Mouse (Mus musculus) kidney, adult 2 months (tissue): ENCODE data around the gene Mthfd1. TPM values are rescaled to one million over a fixed set of nuclear protein-coding genes. Genes with fewer than 3 reads are reported as not detected.

Experiments used
- DNase-seq: peaks from one replicate; pipeline ENCODE4 v3.0.0; 2021
- H3K27ac ChIP-seq: fragments of 200-500 bp; 2 replicates; pipeline ENCODE4 v1.5.1; 2012; ENCODE audit warnings: low read depth, low read length, control low read depth, inconsistent platforms; ENCODE audit not compliant: insufficient read depth
- H3K27me3 ChIP-seq: fragments of 200-500 bp; replicated peaks from 2 replicates; pipeline ENCODE4 v1.6.1; 2012; ENCODE audit warnings: mild to moderate bottlenecking, moderate library complexity, low read length, inconsistent platforms; ENCODE audit not compliant: control insufficient read depth, insufficient read depth
- H3K36me3 ChIP-seq: fragments of 200-500 bp; 2 replicates; pipeline ENCODE4 v1.6.1; 2012; ENCODE audit warnings: mild to moderate bottlenecking, moderate library complexity, low read length, inconsistent platforms; ENCODE audit not compliant: control insufficient read depth, insufficient read depth
- H3K4me1 ChIP-seq: fragments of 200-500 bp; 2 replicates; pipeline ENCODE4 v1.6.1; 2011; ENCODE audit warnings: low read length; ENCODE audit not compliant: control insufficient read depth, insufficient read depth
- H3K4me3 ChIP-seq: fragments of 200-500 bp; 2 replicates; pipeline ENCODE4 v1.5.1; 2011; ENCODE audit warnings: mild to moderate bottlenecking, low read depth, low read length, control low read depth; ENCODE audit not compliant: insufficient read depth
- CTCF ChIP-seq: fragments of 200-500 bp; conservative IDR thresholded peaks from 2 replicates; pipeline ENCODE4 v1.5.1; 2011; ENCODE audit warnings: low read depth, mild to moderate bottlenecking, control low read depth, low read length, moderate library complexity, mixed read lengths; ENCODE audit not compliant: insufficient read depth, insufficient read length
- POLR2A ChIP-seq: fragments of 200-500 bp; IDR thresholded peaks from one replicate; pipeline ENCODE4 v1.6.1; 2011; ENCODE audit warnings: low read depth, low read length, control low read depth
- WGBS: fragments of 180-500 bp; shearing (Covaris S2); methylation state at CpG from one replicate; pipeline ENCODE4 v1.1.7; 2018; 5-methylcytosine and 5-hydroxymethylcytosine counted together
- polyA plus RNA-seq: library from polyadenylated mRNA; depleted of rRNA; stranded (reverse); fragments of >200 nt; gene quantifications from 2 replicates; pipeline ENCODE4 v1.2.3, GENCODE M21; 2012; rRNA removed

Gene Mthfd1
- polyA plus RNA-seq, 1 experiment = 132 TPM

GRCm38 (mm10) chr12:76368201-76368789, 113.2 kb downstream of the Mthfd1 start:
- no peak for DNase-seq
- no peaks in the 10 kb centered on the region for H3K27me3 ChIP-seq
- peaks cover 21% of the 10 kb centered on the region; the same call in 1 of the 2 replicates for H3K4me1 ChIP-seq
- 27% methylated on average over 9 of the region's 9 CpGs for WGBS
- TF ChIP-seq POLR2A (no peak), CTCF (no peak)
- H3K36me3 ChIP-seq = no peaks in the 10 kb centered on the region
- H3K27ac ChIP-seq = no peak overlapping the region
- peak overlapping the region; percentile 78 for H3K4me3 ChIP-seq

DNA sequence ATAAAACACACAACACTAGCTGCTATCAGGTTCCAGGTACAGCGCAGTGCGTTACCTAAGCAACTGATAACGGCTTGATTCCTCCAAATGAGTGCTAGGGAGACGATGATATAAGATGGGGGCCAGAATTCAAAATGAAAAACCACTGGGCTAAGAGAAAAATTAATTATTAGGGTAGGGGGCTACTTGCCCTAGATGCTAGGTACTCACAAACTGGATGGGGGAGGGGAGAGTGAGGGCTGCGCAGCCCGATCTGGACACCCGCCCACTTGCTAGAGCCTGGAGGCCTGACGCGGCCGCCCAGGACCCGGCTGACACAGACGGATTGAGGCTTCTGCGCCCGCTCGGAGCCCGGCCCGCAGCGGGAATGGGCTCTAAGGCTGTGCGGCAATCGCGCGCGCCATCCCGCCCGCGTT, 113.7 kb downstream of the Mthfd1 start:
- H3K36me3 ChIP-seq = no peaks in the 10 kb centered on the region
- TF ChIP-seq POLR2A (no peak), CTCF (no peak)
- peak overlapping the region; percentile 82 for H3K27ac ChIP-seq
- no peak for DNase-seq
- WGBS = 3% methylated on average over 26 of the region's 26 CpGs
- H3K4me1 ChIP-seq = peaks cover 21% of the 10 kb centered on the region; the same call in 1 of the 2 replicates
- H3K4me3 ChIP-seq = peak overlapping the region; percentile 78
- H3K27me3 ChIP-seq = no peaks in the 10 kb centered on the region

Other genes starting within 250 kb of the Mthfd1 start
- 0.17 and 0.31 TPM in 2 replicates for gene Esr2, start 78.0 kb upstream of the Mthfd1 start, polyA plus RNA-seq
- 0.11 TPM in 1 of 2 replicates, not detected in the other for gene Tex21, start 8.6 kb upstream of the Mthfd1 start, polyA plus RNA-seq
- gene Akap5, start 69.6 kb downstream of the Mthfd1 start, polyA plus RNA-seq = 0.19 and 0.27 TPM in 2 replicates
- gene Zbtb25, start 114.3 kb downstream of the Mthfd1 start, polyA plus RNA-seq = 4.9 and 5.9 TPM in 2 replicates
- gene Zbtb1, start 115.0 kb downstream of the Mthfd1 start, polyA plus RNA-seq = 1.5 and 1.6 TPM in 2 replicates
- 11.8 and 14.0 TPM in 2 replicates for gene Hspa2, start 148.9 kb downstream of the Mthfd1 start, polyA plus RNA-seq
- gene Ppp1r36, start 162.2 kb downstream of the Mthfd1 start, polyA plus RNA-seq = 0.23 and 0.31 TPM in 2 replicates